Mouse (Mus musculus) stomach, postnatal 0 days (tissue): ENCODE results near the gene Abr. TPM values are rescaled to one million over a fixed set of nuclear protein-coding genes. Genes with fewer than 3 reads are reported as not detected.

Experiments used
- ATAC-seq: fragments of 200-750 bp; cut with Nextera tagmentation; 2 replicates; pipeline ENCODE4 v1.8.0; 2017; ENCODE audit not compliant: low FRiP score, low TSS enrichment
- DNase-seq: peaks from one replicate; pipeline ENCODE4 v3.0.0-alpha.2; 2016; ENCODE audit warnings: low spot score
- H3K27ac ChIP-seq: fragments of 300-500 bp; sonication (generic); replicated peaks from 2 replicates; pipeline ENCODE4 v1.5.1; 2014; ENCODE audit warnings: mild to moderate bottlenecking, control low read depth
- H3K27me3 ChIP-seq: fragments of 300-500 bp; sonication (generic); 2 replicates; pipeline ENCODE4 v1.6.1; 2014; ENCODE audit warnings: low read length; ENCODE audit not compliant: control insufficient read depth, insufficient read depth
- H3K36me3 ChIP-seq: fragments of 300-500 bp; sonication (generic); 2 replicates; pipeline ENCODE4 v1.6.1; 2014; ENCODE audit warnings: low read length, mixed read lengths; ENCODE audit not compliant: control insufficient read depth, insufficient read depth
- H3K4me1 ChIP-seq: fragments of 300-500 bp; sonication (generic); replicated peaks from 2 replicates; pipeline ENCODE4 v1.6.1; 2014; ENCODE audit warnings: antibody characterized with exemption; ENCODE audit not compliant: control insufficient read depth, insufficient read depth
- H3K4me2 ChIP-seq: fragments of 300-500 bp; sonication (generic); replicated peaks from 2 replicates; pipeline ENCODE4 v1.6.1; 2014; ENCODE audit warnings: low read depth, mild to moderate bottlenecking, control low read depth, moderate library complexity
- H3K4me3 ChIP-seq: fragments of 300-500 bp; sonication (generic); 2 replicates; pipeline ENCODE4 v1.5.1; 2014; ENCODE audit warnings: low read depth, low read length, control low read depth
- H3K9ac ChIP-seq: fragments of 300-500 bp; sonication (generic); 2 replicates; pipeline ENCODE4 v1.6.1; 2014; ENCODE audit warnings: mild to moderate bottlenecking, low read length, control low read depth, mixed read lengths
- H3K9me3 ChIP-seq: fragments of 300-500 bp; sonication (generic); 2 replicates; pipeline ENCODE4 v1.6.1; 2016; ENCODE audit warnings: low read length; ENCODE audit not compliant: control insufficient read depth
- CTCF ChIP-seq: IDR thresholded peaks from 2 replicates; pipeline ENCODE4 v1.5.1; 2016; ENCODE audit warnings: antibody characterized with exemption, low read depth, mild to moderate bottlenecking, moderate library complexity
- EP300 ChIP-seq: optimal IDR thresholded peaks from 2 replicates; pipeline ENCODE3; 2016; ENCODE audit warnings: antibody characterized with exemption
- WGBS: fragments of 180-500 bp; shearing (Covaris S2); extraction: QIAGEN DNeasy Blood & Tissue Kit; methylation state at CpG from one replicate; pipeline ENCODE4 v1.1.7; 2014; 5-methylcytosine and 5-hydroxymethylcytosine counted together
- polyA plus RNA-seq: library from polyadenylated mRNA; unstranded; fragments of >200 nt; fragmentation: Nextera tagmentation; extraction: Ambion mirVana; gene quantifications from 2 replicates; pipeline ENCODE4 v1.2.1, GENCODE M21; 2015

The Abr gene
- polyA plus RNA-seq, 1 experiment from 2014 or later = 19.3 TPM

- H3K27ac ChIP-seq = peak overlapping the region; percentile 13; the same call in 1 of the 2 replicates
- DNase-seq (no peak), ATAC-seq (no peak; the same call in 1 of the 2 replicates)
- WGBS = 36% methylated on average over 15 of the region's 15 CpGs
- peak overlapping the region; percentile 35; the same call in 1 of the 2 replicates for H3K9ac ChIP-seq
- H3K9me3 ChIP-seq = no peaks in the 10 kb centered on the region
- H3K4me2 ChIP-seq = no peak overlapping the region
- peaks cover 13% of the 10 kb centered on the region for H3K36me3 ChIP-seq
- TF ChIP-seq CTCF = no peak
- TF ChIP-seq EP300 = no peak
- H3K4me1 ChIP-seq = no peaks in the 10 kb centered on the region
- H3K4me3 ChIP-seq = no peak overlapping the region
- H3K27me3 ChIP-seq = no peaks in the 10 kb centered on the region
These were observed 172.5 kb downstream of the Abr start for GRCm38 (mm10) chr11:76449520-76450201.

DNA sequence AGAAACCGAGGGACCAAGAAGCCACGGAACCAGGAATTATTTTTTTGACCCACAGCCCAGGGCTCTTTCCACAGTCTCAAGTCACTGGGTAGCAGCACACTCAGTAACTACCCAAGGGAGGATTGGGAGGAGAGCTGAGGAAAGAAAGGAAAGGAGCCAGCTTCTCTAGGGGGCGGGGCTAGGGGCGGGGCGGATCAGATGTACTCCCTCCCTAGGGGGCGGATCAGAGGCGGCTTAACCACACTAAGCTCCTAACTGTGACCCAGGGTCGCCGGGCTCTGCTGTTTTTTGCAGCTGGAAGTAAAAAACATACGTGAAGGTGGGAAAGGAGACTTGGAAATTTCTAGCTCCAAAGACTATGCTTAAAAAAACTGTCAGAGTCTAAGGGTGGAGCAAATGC lies 175.9 kb downstream of the Abr start:
- WGBS = 5% methylated on average over 10 of the region's 10 CpGs
- no peak overlapping the region for H3K27ac ChIP-seq
- ATAC-seq (0 out of 2 replicates have a peak, but pooled peaks have one; percentile 41), DNase-seq (peak; percentile 77)
- H3K36me3 ChIP-seq = 0 out of 2 replicates have a peak, but pooled peaks cover 4% of the 10 kb centered on the region
- TF ChIP-seq EP300 = no peak
- TF ChIP-seq CTCF = no peak
- no peak overlapping the region for H3K9ac ChIP-seq
- H3K27me3 ChIP-seq = no peaks in the 10 kb centered on the region
- H3K4me3 ChIP-seq = no peak overlapping the region
- H3K4me2 ChIP-seq = 0 out of 2 replicates have a peak overlapping the region, but pooled peaks have one; percentile 11
- no peaks in the 10 kb centered on the region for H3K9me3 ChIP-seq
- no peaks in the 10 kb centered on the region for H3K4me1 ChIP-seq

DNA sequence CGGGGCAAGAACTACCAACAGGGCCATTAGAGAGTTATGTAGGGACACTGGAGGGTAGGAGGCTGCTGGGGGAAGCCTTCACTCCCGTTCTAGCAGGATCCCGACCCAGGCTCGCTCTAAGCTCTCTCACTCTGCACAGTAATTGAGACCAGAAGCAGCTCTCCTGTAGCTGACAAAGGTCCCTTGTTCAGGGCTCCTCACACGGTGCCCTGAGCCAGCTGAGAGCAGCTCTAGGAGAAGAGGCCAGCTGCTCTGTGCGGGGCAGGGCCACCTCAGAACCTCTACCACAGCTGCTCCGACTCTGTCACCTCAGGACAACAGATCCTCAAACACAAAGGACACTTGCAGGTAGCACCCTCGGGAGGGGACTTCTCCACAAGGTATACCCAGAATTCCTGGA lies 176.7 kb downstream of the Abr start:
- 66% methylated on average over 8 of the region's 8 CpGs for WGBS
- DNase-seq = no peak
- ATAC-seq = no peak
- Histone ChIP-seq H3K9ac (no peak overlapping the region), H3K27me3 (no peaks in the 10 kb centered on the region), H3K4me3 (no peak overlapping the region), H3K36me3 (0 out of 2 replicates have a peak, but pooled peaks cover 2% of the 10 kb centered on the region), H3K4me2 (no peak overlapping the region), H3K27ac (no peak overlapping the region), H3K9me3 (no peaks in the 10 kb centered on the region), H3K4me1 (no peaks in the 10 kb centered on the region)
- TF ChIP-seq EP300 (no peak), CTCF (no peak)

GRCm38 (mm10) chr11:76439666-76440065 lies 182.4 kb downstream of the Abr start:
- Histone ChIP-seq H3K27ac (no peak overlapping the region), H3K4me1 (peaks cover 10% of the 10 kb centered on the region), H3K4me3 (no peak overlapping the region), H3K27me3 (no peaks in the 10 kb centered on the region), H3K9ac (no peak overlapping the region), H3K36me3 (no peaks in the 10 kb centered on the region; the same call in none of the 2 replicates), H3K9me3 (no peaks in the 10 kb centered on the region), H3K4me2 (no peak overlapping the region)
- DNase-seq (no peak), ATAC-seq (no peak)
- TF ChIP-seq CTCF (no peak), EP300 (no peak)
- 38% methylated on average over 3 of the region's 3 CpGs for WGBS

DNA sequence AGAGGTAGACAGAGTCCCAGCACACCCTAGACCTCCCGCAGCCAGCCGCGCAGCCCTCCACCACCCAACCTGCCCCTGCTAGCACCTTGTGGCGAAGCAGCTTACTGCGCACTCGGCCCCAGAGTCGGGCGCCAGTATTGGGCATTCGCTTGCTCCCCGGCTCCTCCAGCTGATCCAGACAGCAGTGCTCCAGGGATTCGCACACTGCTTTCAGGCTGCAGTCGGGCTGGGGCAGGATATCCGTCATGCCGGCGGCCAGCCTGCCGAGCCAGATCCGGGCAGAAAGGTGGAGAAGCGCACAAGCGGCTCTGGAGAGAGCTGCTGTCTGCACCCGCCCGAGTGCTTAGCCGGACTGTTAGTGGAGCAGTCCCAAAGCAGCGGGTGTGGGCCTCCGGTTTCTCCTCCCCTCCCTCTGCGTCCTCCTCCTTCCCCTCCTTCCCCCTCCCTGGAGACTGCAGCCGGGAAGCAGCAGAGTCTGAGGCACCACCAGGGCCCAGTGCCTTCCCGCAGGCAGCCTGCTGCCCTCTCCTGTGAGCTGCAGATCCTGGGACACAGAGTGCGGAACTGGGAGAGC lies 185.2 kb downstream of the Abr start:
- Histone ChIP-seq H3K4me3 (peak overlapping the region; percentile 45), H3K36me3 (peaks cover 2% of the 10 kb centered on the region), H3K27ac (peak overlapping the region; percentile 84), H3K9ac (peak overlapping the region; percentile 59), H3K9me3 (no peaks in the 10 kb centered on the region), H3K27me3 (no peaks in the 10 kb centered on the region), H3K4me2 (peak overlapping the region; percentile 62), H3K4me1 (peaks cover 10% of the 10 kb centered on the region)
- TF ChIP-seq CTCF = peak; percentile 40
- no peak for TF ChIP-seq EP300
- peak; percentile 63 for DNase-seq
- 14% methylated on average over 25 of the region's 28 CpGs for WGBS
- peak; percentile 75 for ATAC-seq

- WGBS = 61% methylated on average over 5 of the region's 5 CpGs
- H3K4me2 ChIP-seq = peak overlapping the region; percentile 62
- H3K4me3 ChIP-seq = peak overlapping the region; percentile 45
- peaks cover 10% of the 10 kb centered on the region for H3K4me1 ChIP-seq
- DNase-seq (no peak), ATAC-seq (no peak)
- TF ChIP-seq CTCF = no peak
- no peak for TF ChIP-seq EP300
- H3K9ac ChIP-seq = no peak overlapping the region; the same call in 1 of the 2 replicates
- peaks cover 2% of the 10 kb centered on the region for H3K36me3 ChIP-seq
- H3K27me3 ChIP-seq = no peaks in the 10 kb centered on the region
- H3K9me3 ChIP-seq = no peaks in the 10 kb centered on the region
- H3K27ac ChIP-seq = no peak overlapping the region
These were observed 186.1 kb downstream of the Abr start for GRCm38 (mm10) chr11:76436009-76436408.
